Mouse (Mus musculus) intestine, postnatal 0 days (tissue): ENCODE results near the gene Dus3l. TPM values are rescaled to one million over a fixed set of nuclear protein-coding genes. Genes with fewer than 3 reads are reported as not detected.
A peak's percentile ranks its signal among the peaks of the same experiment; 100 is the strongest.

ENCODE experiments used
- ATAC-seq: fragments of 200-750 bp; cut with Nextera tagmentation; 2 replicates; pipeline ENCODE4 v1.8.0; 2017; ENCODE audit warnings: mild to moderate bottlenecking, moderate TSS enrichment, moderate library complexity
- H3K27ac ChIP-seq: fragments of 300-500 bp; sonication (generic); 2 replicates; pipeline ENCODE4 v1.5.1; 2014; ENCODE audit warnings: mild to moderate bottlenecking, low read depth, low read length, moderate library complexity
- H3K27me3 ChIP-seq: fragments of 300-500 bp; sonication (generic); replicated peaks from 2 replicates; pipeline ENCODE4 v1.6.1; 2014; ENCODE audit warnings: low read length, mixed read lengths; ENCODE audit not compliant: control insufficient read depth, insufficient read depth
- H3K36me3 ChIP-seq: fragments of 300-500 bp; sonication (generic); 2 replicates; pipeline ENCODE4 v1.6.1; 2014; ENCODE audit warnings: mild to moderate bottlenecking, moderate library complexity; ENCODE audit not compliant: control insufficient read depth, insufficient read depth
- H3K4me1 ChIP-seq: fragments of 300-500 bp; sonication (generic); replicated peaks from 2 replicates; pipeline ENCODE4 v1.6.1; 2014; ENCODE audit warnings: antibody characterized with exemption, low read length, mixed read lengths; ENCODE audit not compliant: control insufficient read depth, insufficient read depth
- H3K4me2 ChIP-seq: fragments of 300-500 bp; sonication (generic); replicated peaks from 2 replicates; pipeline ENCODE4 v1.6.1; 2014; ENCODE audit warnings: low read depth, mild to moderate bottlenecking, moderate library complexity
- H3K4me3 ChIP-seq: fragments of 300-500 bp; sonication (generic); 2 replicates; pipeline ENCODE4 v1.5.1; 2014; ENCODE audit warnings: low read depth, low read length
- H3K9ac ChIP-seq: fragments of 300-500 bp; sonication (generic); 2 replicates; pipeline ENCODE4 v1.6.1; 2014; ENCODE audit warnings: mild to moderate bottlenecking, low read depth, low read length
- H3K9me3 ChIP-seq: fragments of 300-500 bp; sonication (generic); 2 replicates; pipeline ENCODE4 v1.6.1; 2016; ENCODE audit warnings: mixed run types; ENCODE audit not compliant: control insufficient read depth
- CTCF ChIP-seq: sonication (generic); IDR thresholded peaks from 2 replicates; pipeline ENCODE4 v1.5.1; 2016; ENCODE audit warnings: low read depth, mild to moderate bottlenecking, control low read depth, antibody characterized with exemption, moderate library complexity
- WGBS: fragments of 180-500 bp; shearing (Covaris S2); extraction: QIAGEN DNeasy Blood & Tissue Kit; methylation state at CpG from one replicate; pipeline ENCODE4 v1.1.7; 2014; 5-methylcytosine and 5-hydroxymethylcytosine counted together
- polyA plus RNA-seq: library from polyadenylated mRNA; unstranded; fragments of >200 nt; fragmentation: Nextera tagmentation; extraction: Ambion mirVana; gene quantifications from 2 replicates; pipeline ENCODE4 v1.2.1, GENCODE M21; 2015

Dus3l gene
- polyA plus RNA-seq, 1 experiment from 2014 or later, result 16.1 TPM

GRCm38 (mm10) chr17:56729656-56730055, 34.9 kb upstream of the Dus3l start:
- TF ChIP-seq CTCF, result no peak
- Histone ChIP-seq H3K9ac (no peak overlapping the region), H3K27ac (no peak overlapping the region), H3K4me2 (no peak overlapping the region), H3K27me3 (no peaks in the 10 kb centered on the region), H3K9me3 (no peaks in the 10 kb centered on the region), H3K4me1 (peaks cover 9% of the 10 kb centered on the region), H3K4me3 (no peak overlapping the region), H3K36me3 (no peaks in the 10 kb centered on the region)
- ATAC-seq, result no peak
- 86% methylated on average over 2 of the region's 2 CpGs for WGBS

GRCm38 (mm10) chr17:56736534-56736933, 28.0 kb upstream of the Dus3l start:
- H3K36me3 ChIP-seq, result no peaks in the 10 kb centered on the region
- no peak overlapping the region for H3K4me2 ChIP-seq
- peak; percentile 50 for TF ChIP-seq CTCF
- no peaks in the 10 kb centered on the region for H3K4me1 ChIP-seq
- no peak overlapping the region for H3K4me3 ChIP-seq
- ATAC-seq, result no peak
- H3K9ac ChIP-seq, result no peak overlapping the region
- 46% methylated on average over 8 of the region's 8 CpGs for WGBS
- H3K27me3 ChIP-seq, result no peaks in the 10 kb centered on the region; the same call in 1 of the 2 replicates
- no peaks in the 10 kb centered on the region for H3K9me3 ChIP-seq
- H3K27ac ChIP-seq, result no peak overlapping the region

GRCm38 (mm10) chr17:56738221-56738620, 26.3 kb upstream of the Dus3l start:
- ATAC-seq, result no peak
- Histone ChIP-seq H3K4me1 (no peaks in the 10 kb centered on the region), H3K4me2 (no peak overlapping the region), H3K9me3 (no peaks in the 10 kb centered on the region), H3K4me3 (no peak overlapping the region), H3K27ac (no peak overlapping the region), H3K27me3 (no peaks in the 10 kb centered on the region; the same call in 1 of the 2 replicates), H3K9ac (no peak overlapping the region), H3K36me3 (no peaks in the 10 kb centered on the region)
- TF ChIP-seq CTCF, result no peak
- 78% methylated on average over 10 of the region's 10 CpGs for WGBS

GRCm38 (mm10) chr17:56740118-56740787, 24.3 kb upstream of the Dus3l start:
- H3K9ac ChIP-seq, result no peak overlapping the region
- no peaks in the 10 kb centered on the region for H3K9me3 ChIP-seq
- H3K4me2 ChIP-seq, result no peak overlapping the region
- ATAC-seq, result no peak
- no peaks in the 10 kb centered on the region for H3K4me1 ChIP-seq
- H3K36me3 ChIP-seq, result no peaks in the 10 kb centered on the region
- H3K27ac ChIP-seq, result no peak overlapping the region
- no peak overlapping the region for H3K4me3 ChIP-seq
- TF ChIP-seq CTCF, result no peak
- 75% methylated on average over 17 of the region's 17 CpGs for WGBS
- no peaks in the 10 kb centered on the region; the same call in 1 of the 2 replicates for H3K27me3 ChIP-seq

GRCm38 (mm10) chr17:56740788-56741160, 23.8 kb upstream of the Dus3l start:
- Histone ChIP-seq H3K4me1 (no peaks in the 10 kb centered on the region), H3K4me3 (no peak overlapping the region), H3K9ac (no peak overlapping the region), H3K9me3 (no peaks in the 10 kb centered on the region), H3K4me2 (no peak overlapping the region), H3K36me3 (no peaks in the 10 kb centered on the region), H3K27me3 (no peaks in the 10 kb centered on the region; the same call in 1 of the 2 replicates), H3K27ac (no peak overlapping the region)
- ATAC-seq, result no peak
- WGBS, result 75% methylated on average over 17 of the region's 17 CpGs
- no peak for TF ChIP-seq CTCF

DNA sequence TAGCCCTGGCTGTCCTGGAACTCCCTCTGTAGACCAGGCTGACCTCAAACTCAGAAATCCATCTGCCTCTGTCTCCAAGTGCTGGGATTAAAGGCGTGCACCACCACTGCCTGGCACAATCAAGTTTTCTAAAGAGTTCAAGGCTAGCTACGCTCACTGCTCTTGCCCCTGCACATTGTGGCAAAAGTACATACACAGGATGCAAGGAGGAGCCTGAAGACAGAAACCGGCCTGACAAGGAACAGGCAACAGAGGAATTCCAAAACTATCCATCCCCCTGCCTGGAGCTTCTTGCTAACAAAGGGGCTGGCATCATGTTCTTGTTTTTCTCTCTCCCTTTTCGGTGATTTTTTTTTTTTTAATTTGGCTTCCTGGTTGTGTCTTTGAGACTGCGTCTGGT, 20.4 kb upstream of the Dus3l start:
- no peak overlapping the region for H3K4me2 ChIP-seq
- no peaks in the 10 kb centered on the region for H3K4me1 ChIP-seq
- no peak for ATAC-seq
- TF ChIP-seq CTCF, result no peak
- H3K4me3 ChIP-seq, result no peak overlapping the region
- no peak overlapping the region for H3K27ac ChIP-seq
- WGBS, result 35% methylated on average over 5 of the region's 5 CpGs
- H3K9me3 ChIP-seq, result no peaks in the 10 kb centered on the region
- H3K36me3 ChIP-seq, result no peaks in the 10 kb centered on the region
- no peak overlapping the region for H3K9ac ChIP-seq
- no peaks in the 10 kb centered on the region for H3K27me3 ChIP-seq
